Mouse (Mus musculus) intestine, embryonic 14.5 days (tissue): ENCODE results near the gene Dock4. TPM values are rescaled to one million over a fixed set of nuclear protein-coding genes. Genes with fewer than 3 reads are reported as not detected.

Source experiments
- ATAC-seq: fragments of 200-750 bp; cut with Nextera tagmentation; replicated peaks from 2 replicates; pipeline ENCODE4 v1.8.0; 2017; ENCODE audit warnings: low read depth, moderate number of reproducible peaks, moderate TSS enrichment, moderate library complexity; ENCODE audit not compliant: low FRiP score, low TSS enrichment
- DNase-seq: peaks from one replicate; pipeline ENCODE4 v3.0.0-alpha.2; 2018; ENCODE audit warnings: low spot score
- H3K27ac ChIP-seq: fragments of 300-500 bp; sonication (generic); 2 replicates; pipeline ENCODE4 v1.5.1; 2014; ENCODE audit warnings: low read depth, mild to moderate bottlenecking, control low read depth
- H3K27me3 ChIP-seq: fragments of 300-500 bp; sonication (generic); replicated peaks from 2 replicates; pipeline ENCODE4 v1.6.1; 2014; ENCODE audit warnings: low read length, control low read depth; ENCODE audit not compliant: control insufficient read depth, insufficient read depth
- H3K36me3 ChIP-seq: fragments of 300-500 bp; sonication (generic); 2 replicates; pipeline ENCODE4 v1.6.1; 2014; ENCODE audit warnings: low read length, control low read depth; ENCODE audit not compliant: control insufficient read depth, insufficient read depth
- H3K4me1 ChIP-seq: fragments of 300-500 bp; sonication (generic); replicated peaks from 2 replicates; pipeline ENCODE4 v1.6.1; 2014; ENCODE audit warnings: low read length, control low read depth, mixed read lengths; ENCODE audit not compliant: control insufficient read depth, insufficient read depth
- H3K4me2 ChIP-seq: fragments of 300-500 bp; sonication (generic); 2 replicates; pipeline ENCODE4 v1.6.1; 2014; ENCODE audit warnings: low read length
- H3K4me3 ChIP-seq: fragments of 300-500 bp; sonication (generic); 2 replicates; pipeline ENCODE4 v1.5.1; 2014; ENCODE audit warnings: low read depth, low read length, control low read depth, mixed read lengths
- H3K9ac ChIP-seq: fragments of 300-500 bp; sonication (generic); 2 replicates; pipeline ENCODE4 v1.6.1; 2014; ENCODE audit warnings: mild to moderate bottlenecking, low read length
- H3K9me3 ChIP-seq: fragments of 300-500 bp; sonication (generic); 2 replicates; pipeline ENCODE4 v1.6.1; 2016; ENCODE audit warnings: low read length, control low read depth; ENCODE audit not compliant: control insufficient read depth
- WGBS: fragments of 180-500 bp; shearing (Covaris S2); extraction: QIAGEN DNeasy Blood & Tissue Kit; methylation state at CpG from one replicate; pipeline ENCODE4 v1.1.7; 2014; 5-methylcytosine and 5-hydroxymethylcytosine counted together
- polyA plus RNA-seq: library from polyadenylated mRNA; unstranded; fragments of >200 nt; fragmentation: Nextera tagmentation; extraction: Ambion mirVana; gene quantifications from 2 replicates; pipeline ENCODE4 v1.2.1, GENCODE M21; 2014

Gene Dock4
- polyA plus RNA-seq, 1 experiment from 2014 or later: 10.6 TPM

GRCm38 (mm10) chr12:40832157-40832556 is 386.4 kb downstream of the Dock4 start:
- Histone ChIP-seq H3K9ac (no peak overlapping the region), H3K27ac (no peak overlapping the region), H3K4me1 (no peaks in the 10 kb centered on the region), H3K36me3 (no peaks in the 10 kb centered on the region), H3K4me2 (no peak overlapping the region), H3K4me3 (no peak overlapping the region), H3K27me3 (no peaks in the 10 kb centered on the region), H3K9me3 (no peaks in the 10 kb centered on the region)
- 72% methylated on average over 8 of the region's 8 CpGs for WGBS
- ATAC-seq: no peak
- peak; percentile 58 for DNase-seq

GRCm38 (mm10) chr12:40836924-40837323 is 391.2 kb downstream of the Dock4 start:
- Histone ChIP-seq H3K9ac (no peak overlapping the region), H3K27ac (no peak overlapping the region), H3K27me3 (no peaks in the 10 kb centered on the region), H3K4me1 (peaks cover 11% of the 10 kb centered on the region; the same call in 1 of the 2 replicates), H3K9me3 (no peaks in the 10 kb centered on the region), H3K36me3 (no peaks in the 10 kb centered on the region), H3K4me2 (no peak overlapping the region), H3K4me3 (no peak overlapping the region)
- ATAC-seq (no peak), DNase-seq (peak; percentile 38)
- WGBS: 82% methylated on average over 6 of the region's 6 CpGs

- Histone ChIP-seq H3K4me1 (peaks cover 11% of the 10 kb centered on the region; the same call in 1 of the 2 replicates), H3K9me3 (no peaks in the 10 kb centered on the region), H3K27me3 (no peaks in the 10 kb centered on the region), H3K4me2 (no peak overlapping the region), H3K36me3 (no peaks in the 10 kb centered on the region), H3K4me3 (no peak overlapping the region), H3K27ac (no peak overlapping the region), H3K9ac (no peak overlapping the region)
- ATAC-seq (0 out of 2 replicates have a peak, but pooled peaks have one; percentile 47), DNase-seq (peak; percentile 89)
- WGBS: 5% methylated on average over 8 of the region's 8 CpGs
Observed at GRCm38 (mm10) chr12:40837597-40838337, 392.0 kb downstream of the Dock4 start.

GRCm38 (mm10) chr12:40838338-40838695 is 392.6 kb downstream of the Dock4 start:
- H3K36me3 ChIP-seq: no peaks in the 10 kb centered on the region
- WGBS: 42% methylated on average over 2 of the region's 2 CpGs
- no peak overlapping the region for H3K27ac ChIP-seq
- peaks cover 11% of the 10 kb centered on the region; the same call in 1 of the 2 replicates for H3K4me1 ChIP-seq
- H3K4me2 ChIP-seq: no peak overlapping the region
- no peaks in the 10 kb centered on the region for H3K27me3 ChIP-seq
- H3K9ac ChIP-seq: no peak overlapping the region
- no peaks in the 10 kb centered on the region for H3K9me3 ChIP-seq
- peak; percentile 52 for DNase-seq
- no peak for ATAC-seq
- no peak overlapping the region for H3K4me3 ChIP-seq

- Histone ChIP-seq H3K4me1 (peaks cover 11% of the 10 kb centered on the region; the same call in 1 of the 2 replicates), H3K9me3 (no peaks in the 10 kb centered on the region), H3K4me2 (no peak overlapping the region), H3K4me3 (no peak overlapping the region), H3K27ac (no peak overlapping the region), H3K36me3 (no peaks in the 10 kb centered on the region), H3K9ac (no peak overlapping the region), H3K27me3 (no peaks in the 10 kb centered on the region)
- ATAC-seq (no peak), DNase-seq (peak; percentile 50)
- WGBS: 87% methylated on average over 5 of the region's 5 CpGs
Observed at GRCm38 (mm10) chr12:40838940-40839339, 393.2 kb downstream of the Dock4 start.

GRCm38 (mm10) chr12:40839817-40840216 is 394.1 kb downstream of the Dock4 start:
- peaks cover 11% of the 10 kb centered on the region; the same call in 1 of the 2 replicates for H3K4me1 ChIP-seq
- no peak overlapping the region for H3K4me3 ChIP-seq
- H3K4me2 ChIP-seq: no peak overlapping the region
- ATAC-seq (no peak), DNase-seq (peak; percentile 43)
- H3K9me3 ChIP-seq: no peaks in the 10 kb centered on the region
- no peak overlapping the region for H3K9ac ChIP-seq
- no peaks in the 10 kb centered on the region for H3K27me3 ChIP-seq
- WGBS: 86% methylated on average over 4 of the region's 4 CpGs
- no peaks in the 10 kb centered on the region for H3K36me3 ChIP-seq
- no peak overlapping the region for H3K27ac ChIP-seq

GRCm38 (mm10) chr12:40842251-40842988 is 396.7 kb downstream of the Dock4 start:
- DNase-seq: peak; percentile 27
- no peak for ATAC-seq

GRCm38 (mm10) chr12:40842991-40843390 is 397.2 kb downstream of the Dock4 start:
- H3K27me3 ChIP-seq: no peaks in the 10 kb centered on the region
- DNase-seq (no peak), ATAC-seq (no peak)
- no peaks in the 10 kb centered on the region for H3K36me3 ChIP-seq
- no peak overlapping the region for H3K27ac ChIP-seq
- no peaks in the 10 kb centered on the region for H3K9me3 ChIP-seq
- H3K9ac ChIP-seq: no peak overlapping the region
- H3K4me3 ChIP-seq: no peak overlapping the region
- H3K4me2 ChIP-seq: no peak overlapping the region
- WGBS: 81% methylated on average over 5 of the region's 5 CpGs
- peaks cover 9% of the 10 kb centered on the region; the same call in 1 of the 2 replicates for H3K4me1 ChIP-seq

More at GRCm38 (mm10) chr12:40842251-40842988, 396.7 kb downstream of the Dock4 start:
- Histone ChIP-seq H3K4me1 (peaks cover 11% of the 10 kb centered on the region; the same call in 1 of the 2 replicates), H3K27me3 (no peaks in the 10 kb centered on the region), H3K27ac (no peak overlapping the region), H3K4me2 (no peak overlapping the region), H3K9me3 (no peaks in the 10 kb centered on the region), H3K9ac (no peak overlapping the region), H3K4me3 (no peak overlapping the region), H3K36me3 (no peaks in the 10 kb centered on the region)
- WGBS: 82% methylated on average over 10 of the region's 10 CpGs
